Mouse (Mus musculus) midbrain, embryonic 13.5 days (tissue): ENCODE measurements around the gene Pop5. TPM values are rescaled to one million over a fixed set of nuclear protein-coding genes. Genes with fewer than 3 reads are reported as not detected.

Experiments used
- ATAC-seq: fragments of 200-750 bp; cut with Nextera tagmentation; 2 replicates; pipeline ENCODE4 v1.8.0; 2017; ENCODE audit warnings: mild to moderate bottlenecking, moderate TSS enrichment, moderate library complexity
- H3K27ac ChIP-seq: fragments of 300-500 bp; sonication (generic); 2 replicates; pipeline ENCODE4 v1.5.1; 2015; ENCODE audit warnings: inconsistent platforms, mild to moderate bottlenecking, moderate library complexity
- H3K27me3 ChIP-seq: fragments of 300-500 bp; sonication (generic); 2 replicates; pipeline ENCODE4 v1.6.1; 2015; ENCODE audit warnings: mild to moderate bottlenecking, inconsistent platforms
- H3K36me3 ChIP-seq: fragments of 300-500 bp; sonication (generic); 2 replicates; pipeline ENCODE4 v1.6.1; 2015; ENCODE audit warnings: mild to moderate bottlenecking, inconsistent platforms
- H3K4me1 ChIP-seq: fragments of 300-500 bp; sonication (generic); replicated peaks from 2 replicates; pipeline ENCODE4 v1.6.1; 2015; ENCODE audit warnings: inconsistent platforms
- H3K4me2 ChIP-seq: fragments of 300-500 bp; sonication (generic); replicated peaks from 2 replicates; pipeline ENCODE4 v1.6.1; 2015; ENCODE audit warnings: moderate library complexity, mild to moderate bottlenecking, inconsistent platforms
- H3K4me3 ChIP-seq: fragments of 300-500 bp; sonication (generic); replicated peaks from 2 replicates; pipeline ENCODE4 v1.5.1; 2015; ENCODE audit warnings: mild to moderate bottlenecking, inconsistent platforms
- H3K9ac ChIP-seq: fragments of 300-500 bp; sonication (generic); replicated peaks from 2 replicates; pipeline ENCODE4 v1.6.1; 2015; ENCODE audit warnings: mild to moderate bottlenecking, inconsistent platforms
- H3K9me3 ChIP-seq: fragments of 300-500 bp; sonication (generic); 2 replicates; pipeline ENCODE4 v1.6.1; 2016; ENCODE audit warnings: mild to moderate bottlenecking, inconsistent platforms
- WGBS: fragments of 180-500 bp; shearing (Covaris S2); methylation state at CpG from one replicate; pipeline ENCODE4 v1.1.7; 2015; 5-methylcytosine and 5-hydroxymethylcytosine counted together
- polyA plus RNA-seq: library from polyadenylated mRNA; unstranded; fragments of >200 nt; fragmentation: Nextera tagmentation; extraction: Ambion mirVana; gene quantifications from 2 replicates; pipeline ENCODE4 v1.2.1, GENCODE M21; 2015

The Pop5 gene
- polyA plus RNA-seq, 1 experiment from 2014 or later = 110 TPM

- peak overlapping the region; percentile 90 for H3K4me2 ChIP-seq
- peaks cover 50% of the 10 kb centered on the region for H3K4me1 ChIP-seq
- H3K9ac ChIP-seq = peak overlapping the region; percentile 100
- peak overlapping the region; percentile 90 for H3K27ac ChIP-seq
- H3K27me3 ChIP-seq = no peaks in the 10 kb centered on the region
- WGBS = under 1% methylated on average over 67 of the region's 77 CpGs
- ATAC-seq = peak; percentile 79
- H3K9me3 ChIP-seq = no peaks in the 10 kb centered on the region
- H3K4me3 ChIP-seq = peak overlapping the region; percentile 98
- H3K36me3 ChIP-seq = peaks cover 9% of the 10 kb centered on the region
Measured at GRCm38 (mm10) chr5:115271931-115272811, 36.5 kb downstream of the Pop5 start.

GRCm38 (mm10) chr5:115272812-115273548, 37.3 kb downstream of the Pop5 start, which contains the start of gene Rnf10:
Rnf10 (minus strand) TSS chr5:115272898.
- peak within 1 kb of the TSS; percentile 90 for H3K4me2 ChIP-seq
- peak within 1 kb of the TSS; percentile 98 for H3K4me3 ChIP-seq
- H3K4me1 ChIP-seq = peaks cover 45% of the 10 kb centered on the region
- peak within 1 kb of the TSS; percentile 100 for H3K9ac ChIP-seq
- peaks cover 9% of the 10 kb centered on the region for H3K36me3 ChIP-seq
- H3K9me3 ChIP-seq = no peaks in the 10 kb centered on the region
- H3K27ac ChIP-seq = peak within 1 kb of the TSS; percentile 90
- H3K27me3 ChIP-seq = no peaks in the 10 kb centered on the region
- 13% methylated on average over 25 of the region's 26 CpGs for WGBS
- ATAC-seq = peak; percentile 90

GRCm38 (mm10) chr5:115273549-115274135, 38.0 kb downstream of the Pop5 start:
- Histone ChIP-seq H3K27me3 (no peaks in the 10 kb centered on the region), H3K27ac (peak overlapping the region; percentile 90), H3K4me1 (peaks cover 40% of the 10 kb centered on the region), H3K36me3 (peaks cover 5% of the 10 kb centered on the region; the same call in 1 of the 2 replicates), H3K4me2 (peak overlapping the region; percentile 90), H3K4me3 (0 out of 2 replicates have a peak overlapping the region, but pooled peaks have one; percentile 98), H3K9ac (peak overlapping the region; percentile 51; the same call in 1 of the 2 replicates), H3K9me3 (no peaks in the 10 kb centered on the region)
- no peak for ATAC-seq
- WGBS = 68% methylated on average over 6 of the region's 6 CpGs

DNA sequence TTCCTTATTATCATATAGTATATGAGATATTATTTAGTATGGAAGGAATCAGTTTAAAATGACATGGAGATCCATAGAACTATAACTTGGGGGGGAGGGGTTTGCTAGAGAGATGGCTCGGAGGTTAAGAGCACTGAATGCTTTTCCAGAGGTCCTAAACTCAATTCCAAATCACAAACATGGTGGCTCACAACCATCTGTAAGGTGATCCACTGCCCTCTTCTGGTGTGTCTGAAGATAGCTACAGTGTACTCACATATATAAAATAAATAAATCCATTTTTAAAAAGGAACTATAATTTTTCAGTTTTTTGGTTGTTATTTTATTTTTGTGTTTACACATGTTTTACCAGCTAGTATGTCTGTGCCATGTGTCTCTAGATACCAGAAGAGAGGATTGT, 38.7 kb downstream of the Pop5 start:
- Histone ChIP-seq H3K4me2 (no peak overlapping the region), H3K9ac (no peak overlapping the region), H3K36me3 (no peaks in the 10 kb centered on the region), H3K4me1 (peaks cover 33% of the 10 kb centered on the region), H3K27me3 (no peaks in the 10 kb centered on the region), H3K4me3 (no peak overlapping the region), H3K9me3 (no peaks in the 10 kb centered on the region), H3K27ac (no peak overlapping the region)
- no peak for ATAC-seq
- 71% methylated on average over 1 of the region's 1 CpGs for WGBS

DNA sequence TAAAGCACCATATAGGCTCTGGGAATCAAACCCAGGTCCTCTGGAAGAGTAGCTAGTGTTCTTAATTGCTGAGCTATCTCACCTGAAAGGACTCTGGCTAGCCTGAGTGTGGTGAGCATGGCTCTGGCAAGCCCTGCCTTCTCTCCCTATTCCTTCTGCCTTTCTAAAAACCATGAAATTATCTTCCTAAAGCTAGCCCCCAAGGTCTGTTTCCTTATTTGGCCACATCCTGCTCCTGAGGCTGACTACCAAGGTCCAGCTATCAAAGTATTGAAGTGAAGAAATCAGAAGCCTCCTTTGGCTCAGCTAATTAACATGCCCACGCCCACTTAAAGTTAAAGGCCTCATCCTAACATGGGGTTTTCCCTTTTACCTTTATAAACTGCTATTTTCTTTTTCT, 39.1 kb downstream of the Pop5 start:
- H3K4me1 ChIP-seq = peaks cover 29% of the 10 kb centered on the region
- no peak overlapping the region for H3K9ac ChIP-seq
- H3K27ac ChIP-seq = no peak overlapping the region
- no peaks in the 10 kb centered on the region for H3K9me3 ChIP-seq
- ATAC-seq = no peak
- H3K36me3 ChIP-seq = no peaks in the 10 kb centered on the region
- H3K4me2 ChIP-seq = no peak overlapping the region
- no peaks in the 10 kb centered on the region for H3K27me3 ChIP-seq
- H3K4me3 ChIP-seq = no peak overlapping the region
- WGBS = 91% methylated on average over 1 of the region's 1 CpGs

- no peak for ATAC-seq
- H3K27ac ChIP-seq = no peak overlapping the region
- no peaks in the 10 kb centered on the region for H3K9me3 ChIP-seq
- peaks cover 23% of the 10 kb centered on the region for H3K4me1 ChIP-seq
- H3K9ac ChIP-seq = no peak overlapping the region
- no peak overlapping the region for H3K4me2 ChIP-seq
- no peaks in the 10 kb centered on the region for H3K36me3 ChIP-seq
- no peaks in the 10 kb centered on the region for H3K27me3 ChIP-seq
- 31% methylated on average over 14 of the region's 14 CpGs for WGBS
- no peak overlapping the region for H3K4me3 ChIP-seq
Measured at GRCm38 (mm10) chr5:115275998-115276397, 40.4 kb downstream of the Pop5 start.

- ATAC-seq = no peak
- WGBS = 83% methylated on average over 1 of the region's 1 CpGs
Measured at GRCm38 (mm10) chr5:115278053-115278452, 42.4 kb downstream of the Pop5 start.

GRCm38 (mm10) chr5:115278785-115279184, 43.1 kb downstream of the Pop5 start:
- Histone ChIP-seq H3K9ac (no peak overlapping the region), H3K4me1 (peaks cover 8% of the 10 kb centered on the region), H3K9me3 (no peaks in the 10 kb centered on the region), H3K36me3 (peaks cover 10% of the 10 kb centered on the region), H3K27me3 (no peaks in the 10 kb centered on the region), H3K27ac (no peak overlapping the region), H3K4me3 (no peak overlapping the region), H3K4me2 (no peak overlapping the region)
- 64% methylated on average over 2 of the region's 2 CpGs for WGBS
- peak; percentile 13; the same call in 1 of the 2 replicates for ATAC-seq

More at GRCm38 (mm10) chr5:115278053-115278452, 42.4 kb downstream of the Pop5 start:
- Histone ChIP-seq H3K27ac (no peak overlapping the region), H3K4me2 (no peak overlapping the region), H3K36me3 (peaks cover 3% of the 10 kb centered on the region; the same call in 1 of the 2 replicates), H3K9me3 (no peaks in the 10 kb centered on the region), H3K9ac (no peak overlapping the region), H3K4me1 (peaks cover 16% of the 10 kb centered on the region), H3K4me3 (no peak overlapping the region), H3K27me3 (no peaks in the 10 kb centered on the region)

- WGBS = 3% methylated on average over 45 of the region's 45 CpGs
Measured at GRCm38 (mm10) chr5:115279226-115280049, 43.8 kb downstream of the Pop5 start, which contains the start of gene Coq5. Coq5 (plus strand) TSS chr5:115279666.

DNA sequence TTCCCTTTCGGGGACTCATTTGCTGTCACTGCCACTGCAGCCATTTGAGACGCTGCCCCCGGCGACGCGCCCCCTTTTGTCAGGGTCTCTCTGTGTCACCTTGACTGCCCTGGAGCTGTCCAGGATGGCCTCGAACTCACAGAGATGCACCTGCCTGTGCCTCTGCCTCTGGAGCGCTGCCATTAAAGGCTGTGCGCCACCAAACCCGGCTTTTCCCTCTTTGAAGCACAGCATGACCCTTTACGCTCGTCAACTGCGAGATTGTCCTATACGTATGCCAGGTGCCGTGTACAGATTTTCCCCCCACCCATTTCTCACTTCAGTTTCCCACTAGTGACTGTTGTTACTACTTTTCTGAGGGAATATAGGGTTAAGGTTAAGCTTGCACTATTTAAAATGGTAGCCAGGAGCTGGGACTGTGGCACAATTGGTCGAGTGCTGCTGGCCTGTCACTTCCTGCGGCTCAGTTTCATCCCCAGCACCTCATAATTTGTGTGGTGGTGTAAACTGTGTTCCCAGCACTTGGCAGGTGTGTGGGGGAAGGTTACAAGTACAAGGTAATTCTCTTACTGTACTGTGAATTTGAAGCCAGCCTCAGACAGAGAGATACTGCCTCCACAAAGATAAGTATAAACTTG, 44.5 kb downstream of the Pop5 start:
- Histone ChIP-seq H3K4me1 (peaks cover 6% of the 10 kb centered on the region), H3K27me3 (no peaks in the 10 kb centered on the region), H3K27ac (peak overlapping the region; percentile 60; the same call in 1 of the 2 replicates), H3K4me2 (peak overlapping the region; percentile 97), H3K9me3 (no peaks in the 10 kb centered on the region), H3K9ac (peak overlapping the region; percentile 86), H3K36me3 (peaks cover 22% of the 10 kb centered on the region), H3K4me3 (peak overlapping the region; percentile 96)
- 8% methylated on average over 17 of the region's 17 CpGs for WGBS
- peak; percentile 48 for ATAC-seq

More at GRCm38 (mm10) chr5:115279226-115280049, 43.8 kb downstream of the Pop5 start, which contains the start of gene Coq5:
- H3K27ac ChIP-seq = peak within 1 kb of the TSS; percentile 60
- H3K9ac ChIP-seq = peak within 1 kb of the TSS; percentile 86
- H3K4me2 ChIP-seq = peak within 1 kb of the TSS; percentile 97
- no peaks in the 10 kb centered on the region for H3K9me3 ChIP-seq
- peaks cover 6% of the 10 kb centered on the region for H3K4me1 ChIP-seq
- H3K27me3 ChIP-seq = no peaks in the 10 kb centered on the region
- H3K36me3 ChIP-seq = peaks cover 16% of the 10 kb centered on the region
- peak; percentile 89 for ATAC-seq
- peak within 1 kb of the TSS; percentile 96 for H3K4me3 ChIP-seq
